Mouse (Mus musculus) heart, adult 2 months (tissue): Measurements from ENCODE around the gene Mbnl2. TPM values are rescaled to one million over a fixed set of nuclear protein-coding genes. Genes with fewer than 3 reads are reported as not detected.
A peak's percentile ranks its signal among the peaks of the same experiment; 100 is the strongest.

Experiments used
- DNase-seq, 2 experiments: peaks; one replicate each; pipeline ENCODE4 v3.0.0; 2021
- H3K27ac ChIP-seq: fragments of 200-600 bp; 2 replicates; pipeline ENCODE4 v1.8.1; 2022
- H3K27me3 ChIP-seq: fragments of 200-500 bp; 2 replicates; pipeline ENCODE4 v1.6.1; 2012; ENCODE audit warnings: mild to moderate bottlenecking, low read length, inconsistent platforms, mixed read lengths; ENCODE audit not compliant: control insufficient read depth, insufficient read depth
- H3K36me3 ChIP-seq: fragments of 200-500 bp; 2 replicates; pipeline ENCODE4 v1.6.1; 2012; ENCODE audit warnings: low read length, inconsistent platforms; ENCODE audit not compliant: control insufficient read depth, insufficient read depth
- H3K4me1 ChIP-seq: fragments of 200-500 bp; 2 replicates; pipeline ENCODE4 v1.6.1; 2011; ENCODE audit warnings: low read length; ENCODE audit not compliant: control insufficient read depth, insufficient read depth
- H3K4me3 ChIP-seq: fragments of 200-600 bp; 2 replicates; pipeline ENCODE4 v1.8.1; 2022
- H3K79me2 ChIP-seq: fragments of 200-500 bp; replicated peaks from 2 replicates; pipeline ENCODE4 v1.6.1; 2012; ENCODE audit warnings: mild to moderate bottlenecking, inconsistent platforms, low read length, moderate library complexity, mixed read lengths; ENCODE audit not compliant: control insufficient read depth, insufficient read depth
- H3K9ac ChIP-seq: fragments of 200-500 bp; 2 replicates; pipeline ENCODE4 v1.6.1; 2012; ENCODE audit warnings: low read depth, mild to moderate bottlenecking, control low read depth, inconsistent platforms, low read length, mixed read lengths
- CTCF ChIP-seq: fragments of 200-600 bp; IDR thresholded peaks from 2 replicates; pipeline ENCODE4 v1.8.1; 2022; ENCODE audit warnings: antibody characterized with exemption, mild to moderate bottlenecking, moderate library complexity
- EP300 ChIP-seq: fragments of 200-500 bp; IDR thresholded peaks from 2 replicates; pipeline ENCODE4 v1.6.1; 2011; ENCODE audit warnings: low read depth, low read length, control low read depth; ENCODE audit not compliant: insufficient read depth
- POLR2A ChIP-seq: fragments of 200-500 bp; IDR thresholded peaks from 2 replicates; pipeline ENCODE4 v1.6.1; 2011; ENCODE audit warnings: mild to moderate bottlenecking, low read depth, low read length, control low read depth; ENCODE audit not compliant: insufficient read depth
- WGBS: fragments of 180-500 bp; shearing (Covaris S2); methylation state at CpG from one replicate; pipeline ENCODE4 v1.1.7; 2018; 5-methylcytosine and 5-hydroxymethylcytosine counted together
- intact Hi-C: fragments of 180-260 bp; cut with DNase I; formaldehyde crosslinking; loops from one replicate; pipeline ENCODE4 v1.15.1; 2025
- polyA plus RNA-seq: library from polyadenylated mRNA; depleted of rRNA; stranded (reverse); fragments of >200 nt; gene quantifications from 2 replicates; pipeline ENCODE4 v1.2.3, GENCODE M21; 2012
- total RNA-seq, 2 experiments: library from RNA; stranded (reverse); gene quantifications; 2 replicates each; pipeline ENCODE4 v1.2.3; 2021

Gene Mbnl2
- total and polyA plus RNA-seq, 3 experiments: 91.1 to 258 (median 221) TPM

DNA sequence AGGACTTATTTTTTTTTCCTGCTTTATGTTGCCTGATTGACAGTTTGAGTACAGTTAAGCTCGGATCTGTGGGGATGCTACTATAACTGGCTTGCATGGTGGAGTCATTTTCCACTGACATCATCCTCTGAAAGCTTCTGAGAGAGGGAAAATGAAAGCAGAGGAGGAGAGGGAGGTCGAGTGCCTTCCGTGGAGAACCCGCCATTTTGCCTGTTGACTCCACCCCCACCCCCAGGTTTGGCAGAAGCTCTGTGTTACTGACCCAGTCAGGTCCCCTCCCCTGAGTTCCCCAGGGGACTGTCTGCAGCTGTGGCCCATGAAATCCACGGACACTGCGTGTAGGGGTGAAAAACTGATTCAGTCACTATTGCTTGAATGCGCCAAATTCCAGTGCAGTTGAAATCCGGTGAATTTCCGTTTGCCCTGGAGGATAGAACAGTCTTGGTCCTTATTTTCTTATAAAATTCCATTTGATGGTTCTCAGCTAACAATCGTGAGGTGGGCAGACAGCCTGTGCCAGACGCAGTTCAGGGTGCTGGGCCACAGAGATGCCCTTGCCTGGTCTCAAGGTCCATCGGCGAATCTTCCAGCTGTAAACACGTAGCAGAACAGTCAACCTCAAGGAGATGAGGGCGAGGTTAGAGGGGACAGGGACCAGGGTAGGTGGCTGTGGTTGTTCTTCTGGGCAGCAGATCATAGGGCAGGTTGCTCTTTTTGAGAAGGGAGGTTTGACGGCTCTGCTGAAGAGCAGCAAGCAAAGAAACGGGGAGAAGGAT lies 20.9 kb downstream of the Mbnl2 start:
- H3K4me1 ChIP-seq: peaks cover 49% of the 10 kb centered on the region
- H3K27me3 ChIP-seq: no peaks in the 10 kb centered on the region
- peak overlapping the region; percentile 90 for H3K27ac ChIP-seq
- peaks cover 8% of the 10 kb centered on the region for H3K79me2 ChIP-seq
- peak; percentile 75 to 77 for DNase-seq
- H3K9ac ChIP-seq: peak overlapping the region; percentile 47
- WGBS: 15% methylated on average over 17 of the region's 17 CpGs
- TF ChIP-seq EP300 (no peak), POLR2A (no peak), CTCF (no peak)
- intact Hi-C loops: loop anchor here (1.0 to 2.0 kb wide), 3 partner anchors 19 to 56 kb away; no protein-coding TSS in a partner anchor
- H3K4me3 ChIP-seq: peak overlapping the region; percentile 28
- H3K36me3 ChIP-seq: peaks cover 69% of the 10 kb centered on the region

DNA sequence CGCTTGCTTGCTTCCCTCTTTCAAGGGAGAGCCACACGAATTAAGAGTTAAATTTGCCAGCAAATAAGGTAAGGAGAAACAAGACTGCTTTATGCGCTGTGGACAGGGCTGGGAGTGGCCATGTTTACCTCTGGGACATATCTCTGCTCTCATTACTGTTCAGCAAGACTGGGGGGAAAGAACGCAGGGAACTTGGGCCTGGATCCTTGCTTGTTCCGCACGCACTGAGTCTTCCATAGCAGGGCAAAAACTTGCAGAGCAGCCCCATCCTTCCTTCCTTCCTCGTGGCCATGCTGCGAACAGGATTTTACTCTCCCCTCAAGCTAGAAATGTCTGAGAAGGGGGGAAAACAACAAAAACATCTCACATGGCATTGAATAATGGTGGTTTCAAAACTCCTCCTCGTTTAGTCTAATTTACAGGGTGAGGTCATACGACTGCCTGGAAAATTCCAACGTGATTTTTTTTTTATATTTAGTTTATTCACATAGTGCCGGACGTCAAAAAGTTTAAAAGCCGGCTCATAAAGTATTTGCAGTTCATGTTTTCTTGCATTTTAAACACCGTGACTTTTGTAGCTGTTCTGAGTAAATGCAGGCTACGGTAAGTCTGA lies 21.8 kb downstream of the Mbnl2 start:
- peak overlapping the region; percentile 90 for H3K27ac ChIP-seq
- peaks cover 48% of the 10 kb centered on the region for H3K4me1 ChIP-seq
- WGBS: 7% methylated on average over 16 of the region's 16 CpGs
- peak overlapping the region; percentile 28 for H3K4me3 ChIP-seq
- peak; percentile 56 to 66 for DNase-seq
- H3K27me3 ChIP-seq: no peaks in the 10 kb centered on the region
- H3K9ac ChIP-seq: peak overlapping the region; percentile 50
- H3K36me3 ChIP-seq: peaks cover 66% of the 10 kb centered on the region
- intact Hi-C loops: loop anchor here (2.0 kb wide), 2 partner anchors 40 to 56 kb away; no protein-coding TSS in a partner anchor
- H3K79me2 ChIP-seq: peaks cover 7% of the 10 kb centered on the region; the same call in 1 of the 2 replicates
- TF ChIP-seq EP300: no peak
- TF ChIP-seq CTCF: no peak
- peak; percentile 34; the same call in 1 of the 2 replicates for TF ChIP-seq POLR2A

- Histone ChIP-seq H3K9ac (peak overlapping the region; percentile 50; the same call in 1 of the 2 replicates), H3K27ac (peak overlapping the region; percentile 90), H3K27me3 (no peaks in the 10 kb centered on the region), H3K36me3 (peaks cover 66% of the 10 kb centered on the region), H3K4me1 (peaks cover 49% of the 10 kb centered on the region), H3K79me2 (peaks cover 7% of the 10 kb centered on the region; the same call in 1 of the 2 replicates), H3K4me3 (peak overlapping the region; percentile 28)
- 36% methylated on average over 6 of the region's 6 CpGs for WGBS
- intact Hi-C loops: loop anchor here (2.0 kb wide), 2 partner anchors 39 to 55 kb away; no protein-coding TSS in a partner anchor
- no peak for TF ChIP-seq POLR2A
- TF ChIP-seq CTCF: no peak
- TF ChIP-seq EP300: no peak
- DNase-seq: peak in 1 of 2 experiments; percentile 21
Observed at GRCm38 (mm10) chr14:120297833-120298232, 22.4 kb downstream of the Mbnl2 start.

DNA sequence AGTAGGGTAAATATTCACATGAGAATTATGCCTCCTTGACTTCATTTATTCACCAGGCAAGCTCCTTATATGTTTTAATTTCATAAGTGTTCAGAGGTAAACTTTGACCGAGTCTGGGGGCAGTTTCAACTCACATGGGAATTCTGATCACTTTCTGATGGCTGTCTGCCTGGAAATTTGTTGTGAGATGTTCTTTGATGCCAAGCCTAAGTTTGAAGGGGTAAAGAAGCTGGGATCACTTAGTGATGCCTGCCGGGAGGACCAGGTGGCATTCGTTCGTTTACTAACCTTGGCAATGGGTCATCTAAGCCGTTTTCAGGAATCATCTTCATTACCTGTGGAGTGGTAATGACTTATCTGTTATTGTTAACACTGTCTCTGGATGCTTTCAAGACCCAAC lies 23.0 kb downstream of the Mbnl2 start:
- Histone ChIP-seq H3K36me3 (peaks cover 62% of the 10 kb centered on the region), H3K9ac (no peak overlapping the region), H3K4me1 (peaks cover 52% of the 10 kb centered on the region), H3K4me3 (no peak overlapping the region), H3K27ac (peak overlapping the region; percentile 90), H3K27me3 (no peaks in the 10 kb centered on the region), H3K79me2 (peaks cover 5% of the 10 kb centered on the region; the same call in 1 of the 2 replicates)
- DNase-seq: peak in 1 of 2 experiments; percentile 22
- WGBS: 37% methylated on average over 5 of the region's 5 CpGs
- TF ChIP-seq CTCF (no peak), EP300 (no peak), POLR2A (no peak)
- intact Hi-C loops: no loop called here

- intact Hi-C loops: no loop called here
- Histone ChIP-seq H3K4me1 (peaks cover 45% of the 10 kb centered on the region), H3K4me3 (no peak overlapping the region), H3K27me3 (no peaks in the 10 kb centered on the region), H3K79me2 (peaks cover 5% of the 10 kb centered on the region; the same call in 1 of the 2 replicates), H3K9ac (peak overlapping the region; percentile 25; the same call in 1 of the 2 replicates), H3K27ac (peak overlapping the region; percentile 90), H3K36me3 (peaks cover 51% of the 10 kb centered on the region)
- whole genome bisulfite sequencing: 5% methylated on average over 3 of the region's 3 CpGs
- peak; percentile 45 to 63 for DNase-seq
- TF ChIP-seq POLR2A (no peak), EP300 (no peak), CTCF (no peak)
Observed at GRCm38 (mm10) chr14:120299716-120300115, 24.2 kb downstream of the Mbnl2 start.
